Mouse (Mus musculus) liver, embryonic 14.5 days (tissue): ENCODE measurements around the gene Syne2. TPM values are rescaled to one million over a fixed set of nuclear protein-coding genes. Genes with fewer than 3 reads are reported as not detected.

Source experiments
- ATAC-seq: fragments of 200-750 bp; cut with Nextera tagmentation; 2 replicates; pipeline ENCODE4 v1.8.0; 2017; ENCODE audit warnings: moderate number of reproducible peaks, mild to moderate bottlenecking, moderate library complexity; ENCODE audit not compliant: insufficient read depth
- DNase-seq, 3 experiments: peaks; one replicate each; pipeline ENCODE4 v3.0.0-alpha.2; 2012 to 2013; ENCODE audit warnings: low read depth in 3 of 3, low spot score in 3 of 3
- H3K27ac ChIP-seq: fragments of 300-500 bp; sonication (generic); 2 replicates; pipeline ENCODE4 v1.5.1; 2014; ENCODE audit warnings: moderate library complexity, mild to moderate bottlenecking, control low read depth, inconsistent platforms
- H3K27me3 ChIP-seq: fragments of 300-500 bp; sonication (generic); 2 replicates; pipeline ENCODE4 v1.6.1; 2014; ENCODE audit warnings: mild to moderate bottlenecking, low read length, moderate library complexity; ENCODE audit not compliant: control insufficient read depth, insufficient read depth
- H3K36me3 ChIP-seq: fragments of 300-500 bp; sonication (generic); replicated peaks from 2 replicates; pipeline ENCODE4 v1.6.1; 2014; ENCODE audit warnings: low read depth; ENCODE audit not compliant: control insufficient read depth, insufficient read depth
- H3K4me1 ChIP-seq, 2 experiments: fragments of 200-500 bp in 1 of 2; fragments of 300-500 bp in 1 of 2; sonication (generic) in 1 of 2; replicated peaks; 2 replicates each; pipeline ENCODE4 v1.6.1; 2012 to 2014; ENCODE audit warnings: antibody characterized with exemption in 1 of 2, inconsistent platforms in 1 of 2, low read length in 1 of 2; ENCODE audit not compliant: control insufficient read depth in 2 of 2, insufficient read depth in 2 of 2
- H3K4me2 ChIP-seq: fragments of 300-500 bp; sonication (generic); 2 replicates; pipeline ENCODE4 v1.6.1; 2014; ENCODE audit warnings: low read depth, mild to moderate bottlenecking, control low read depth, moderate library complexity
- H3K4me3 ChIP-seq, 2 experiments: fragments of 200-500 bp in 1 of 2; fragments of 300-500 bp in 1 of 2; sonication (generic) in 1 of 2; 2 replicates each; pipeline ENCODE4 v1.5.1; 2012 to 2014; ENCODE audit warnings: low read depth in 2 of 2, low read length in 2 of 2, mild to moderate bottlenecking in 2 of 2, control low read depth in 1 of 2, inconsistent platforms in 1 of 2, moderate library complexity in 1 of 2; ENCODE audit not compliant: insufficient read depth in 1 of 2
- H3K9ac ChIP-seq: fragments of 300-500 bp; sonication (generic); replicated peaks from 2 replicates; pipeline ENCODE4 v1.6.1; 2014; ENCODE audit warnings: mild to moderate bottlenecking, control low read depth, moderate library complexity
- H3K9me3 ChIP-seq: fragments of 300-500 bp; sonication (generic); 2 replicates; pipeline ENCODE4 v1.6.1; 2016; ENCODE audit warnings: low read length, mixed read lengths; ENCODE audit not compliant: control insufficient read depth
- CTCF ChIP-seq: IDR thresholded peaks from 2 replicates; pipeline ENCODE4 v1.5.1; 2016; ENCODE audit warnings: antibody characterized with exemption, low read depth, control low read depth
- EP300 ChIP-seq: IDR thresholded peaks from 2 replicates; pipeline ENCODE4 v1.6.1; 2016; ENCODE audit warnings: antibody characterized with exemption, low read depth
- WGBS: fragments of 180-500 bp; shearing (Covaris S2); extraction: QIAGEN DNeasy Blood & Tissue Kit; methylation state at CpG from one replicate; pipeline ENCODE4 v1.1.7; 2014; ENCODE audit not compliant: insufficient replicate concordance; 5-methylcytosine and 5-hydroxymethylcytosine counted together
- polyA plus RNA-seq, 2 experiments: library from polyadenylated mRNA; depleted of rRNA in 1 of 2; stranded (reverse) in 1 of 2; unstranded in 1 of 2; fragments of >200 nt; fragmentation: Nextera tagmentation in 1 of 2; extraction: Ambion mirVana in 1 of 2; gene quantifications; 2 replicates each; pipeline versions ENCODE4 v1.2.1 to v1.2.3; 2012 to 2014

The Syne2 gene
- polyA plus RNA-seq, 2 experiments, result 2.1 to 3.0 TPM

GRCm38 (mm10) chr12:75997547-75997946 lies 179.6 kb downstream of the Syne2 start:
- 70% methylated on average over 5 of the region's 5 CpGs for WGBS
- H3K36me3 ChIP-seq, result no peaks in the 10 kb centered on the region
- H3K9me3 ChIP-seq, result no peaks in the 10 kb centered on the region
- no peak overlapping the region for H3K4me3 ChIP-seq
- ATAC-seq (no peak), DNase-seq (no peak)
- no peak overlapping the region for H3K27ac ChIP-seq
- H3K27me3 ChIP-seq, result no peaks in the 10 kb centered on the region
- no peak overlapping the region for H3K9ac ChIP-seq
- TF ChIP-seq EP300 (no peak), CTCF (no peak)
- H3K4me2 ChIP-seq, result no peak overlapping the region
- H3K4me1 ChIP-seq, result no peaks in the 10 kb centered on the region

GRCm38 (mm10) chr12:75998416-75998815 lies 180.5 kb downstream of the Syne2 start:
- Histone ChIP-seq H3K4me2 (no peak overlapping the region), H3K36me3 (no peaks in the 10 kb centered on the region), H3K9ac (no peak overlapping the region), H3K4me3 (no peak overlapping the region), H3K9me3 (no peaks in the 10 kb centered on the region), H3K4me1 (no peaks in the 10 kb centered on the region), H3K27me3 (no peaks in the 10 kb centered on the region), H3K27ac (no peak overlapping the region)
- DNase-seq (no peak), ATAC-seq (no peak)
- TF ChIP-seq CTCF, result no peak
- no peak for TF ChIP-seq EP300
- 57% methylated on average over 2 of the region's 2 CpGs for WGBS

- Histone ChIP-seq H3K27me3 (no peaks in the 10 kb centered on the region), H3K9me3 (no peaks in the 10 kb centered on the region), H3K4me3 (no peak overlapping the region), H3K9ac (no peak overlapping the region), H3K4me2 (no peak overlapping the region), H3K27ac (no peak overlapping the region), H3K4me1 (no peaks in the 10 kb centered on the region), H3K36me3 (no peaks in the 10 kb centered on the region)
- TF ChIP-seq EP300, result no peak
- no peak for TF ChIP-seq CTCF
- no peak for ATAC-seq
- WGBS, result 45% methylated on average over 9 of the region's 9 CpGs
- DNase-seq, result peak; percentile 3 to 28 (median 17)
These were observed 186.8 kb downstream of the Syne2 start for GRCm38 (mm10) chr12:76004697-76005249.

DNA sequence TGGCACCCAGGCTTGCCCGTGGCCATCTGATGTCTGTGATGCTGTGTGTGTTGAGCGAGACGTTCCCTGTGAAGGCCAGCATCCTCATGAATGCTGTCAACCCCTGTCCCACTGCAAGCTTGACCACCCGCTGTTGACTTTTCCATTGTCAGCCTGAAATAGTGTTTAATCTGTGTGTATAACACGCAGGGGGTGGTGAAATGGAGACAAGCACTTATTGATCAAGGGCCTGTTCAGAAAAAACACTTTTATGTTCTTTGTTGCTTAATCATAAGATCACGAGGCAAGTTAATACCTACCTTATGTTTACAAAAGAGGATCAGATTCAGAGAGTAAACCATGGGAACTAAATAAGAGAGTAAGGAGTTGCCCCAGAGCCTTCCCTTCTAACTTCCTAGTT lies 191.1 kb downstream of the Syne2 start:
- H3K4me3 ChIP-seq, result no peak overlapping the region
- no peak overlapping the region for H3K4me2 ChIP-seq
- H3K4me1 ChIP-seq, result no peaks in the 10 kb centered on the region
- H3K9ac ChIP-seq, result no peak overlapping the region
- ATAC-seq (no peak), DNase-seq (no peak)
- no peaks in the 10 kb centered on the region for H3K9me3 ChIP-seq
- H3K27ac ChIP-seq, result no peak overlapping the region
- H3K36me3 ChIP-seq, result no peaks in the 10 kb centered on the region
- 67% methylated on average over 6 of the region's 6 CpGs for WGBS
- TF ChIP-seq CTCF (no peak), EP300 (no peak)
- H3K27me3 ChIP-seq, result no peaks in the 10 kb centered on the region

GRCm38 (mm10) chr12:76012789-76013188 lies 194.9 kb downstream of the Syne2 start:
- Histone ChIP-seq H3K27ac (no peak overlapping the region), H3K9me3 (no peaks in the 10 kb centered on the region), H3K36me3 (no peaks in the 10 kb centered on the region), H3K4me1 (no peaks in the 10 kb centered on the region), H3K4me2 (no peak overlapping the region), H3K27me3 (no peaks in the 10 kb centered on the region), H3K4me3 (no peak overlapping the region), H3K9ac (no peak overlapping the region)
- TF ChIP-seq CTCF (no peak), EP300 (no peak)
- ATAC-seq, result no peak
- no peak for DNase-seq
- 55% methylated on average over 3 of the region's 4 CpGs for WGBS
